Mouse (Mus musculus): Measurements from ENCODE around the gene Samd1.
A peak's percentile ranks its signal among the peaks of the same experiment; 100 is the strongest.

Samd1 gene

GRCm38 (mm10) chr8:83997511-83998141, at the start of gene Samd1:
Gene Samd1, plus strand, starts transcription at chr8:83997672.
- DNase-seq (ENCODE audit: low spot score in 2 of 2): peak; percentile 54 to 59

GRCm38 (mm10) chr8:83954749-83955105, 42.7 kb upstream of the Samd1 start:
- DNase-seq (ENCODE audit: low spot score in 2 of 2): no peak

GRCm38 (mm10) chr8:83955106-83955957, 42.1 kb upstream of the Samd1 start, which contains the start of the genes Gm10644 and Asf1b:
Gene Gm10644, minus strand, starts transcription at chr8:83955205.
Gene Asf1b, plus strand, starts transcription at chr8:83955507.
- peak; percentile 97 to 99 for DNase-seq (ENCODE audit: low spot score in 2 of 2)

- no peak for DNase-seq (ENCODE audit: low spot score in 2 of 2)
Measured at GRCm38 (mm10) chr8:83955958-83956218, 41.6 kb upstream of the Samd1 start.

- no peak for DNase-seq (ENCODE audit: low spot score in 2 of 2)
Measured at GRCm38 (mm10) chr8:83956789-83957188, 40.7 kb upstream of the Samd1 start.

- DNase-seq (ENCODE audit: low spot score in 2 of 2): no peak
Measured at GRCm38 (mm10) chr8:83964015-83964765, 33.3 kb upstream of the Samd1 start.

- no peak for DNase-seq (ENCODE audit: low spot score in 2 of 2)
Measured at GRCm38 (mm10) chr8:83967701-83968100, 29.8 kb upstream of the Samd1 start.

- no peak for DNase-seq (ENCODE audit: low spot score in 2 of 2)
Measured at GRCm38 (mm10) chr8:83971121-83971520, 26.4 kb upstream of the Samd1 start.

- no peak for DNase-seq (ENCODE audit: low spot score in 2 of 2)
Measured at GRCm38 (mm10) chr8:83971661-83972060, 25.8 kb upstream of the Samd1 start.

- DNase-seq (ENCODE audit: low spot score in 2 of 2): peak; percentile 99
Measured at GRCm38 (mm10) chr8:83972150-83973120, 25.0 kb upstream of the Samd1 start, which contains the start of gene Prkaca. Gene Prkaca, plus strand, starts transcription at chr8:83972993.

GRCm38 (mm10) chr8:83973161-83974031, 24.1 kb upstream of the Samd1 start:
- DNase-seq (ENCODE audit: low spot score in 2 of 2): no peak

- DNase-seq (ENCODE audit: low spot score in 2 of 2): no peak
Measured at GRCm38 (mm10) chr8:83974521-83974920, 23.0 kb upstream of the Samd1 start.

GRCm38 (mm10) chr8:83976101-83976630, 21.3 kb upstream of the Samd1 start:
- DNase-seq (ENCODE audit: low spot score in 2 of 2): no peak

- no peak for DNase-seq (ENCODE audit: low spot score in 2 of 2)
Measured at GRCm38 (mm10) chr8:83976779-83977350, 20.6 kb upstream of the Samd1 start.

- no peak for DNase-seq (ENCODE audit: low spot score in 2 of 2)
Measured at GRCm38 (mm10) chr8:83977646-83978045, 19.8 kb upstream of the Samd1 start.

- DNase-seq (ENCODE audit: low spot score in 2 of 2): no peak
Measured at GRCm38 (mm10) chr8:83978200-83978599, 19.3 kb upstream of the Samd1 start.

GRCm38 (mm10) chr8:83980250-83980649, 17.2 kb upstream of the Samd1 start:
- DNase-seq (ENCODE audit: low spot score in 2 of 2): no peak

- no peak for DNase-seq (ENCODE audit: low spot score in 2 of 2)
Measured at GRCm38 (mm10) chr8:83980845-83981244, 16.6 kb upstream of the Samd1 start.

GRCm38 (mm10) chr8:83981533-83981932, 15.9 kb upstream of the Samd1 start:
- DNase-seq (ENCODE audit: low spot score in 2 of 2): no peak

- DNase-seq (ENCODE audit: low spot score in 2 of 2): no peak
Measured at GRCm38 (mm10) chr8:83982449-83982848, 15.0 kb upstream of the Samd1 start.

All from right cerebral cortex, adult 2 months (tissue).